Comparison of ENCODE assay signal across 16 mouse cellular contexts in the genomic region with DNA sequence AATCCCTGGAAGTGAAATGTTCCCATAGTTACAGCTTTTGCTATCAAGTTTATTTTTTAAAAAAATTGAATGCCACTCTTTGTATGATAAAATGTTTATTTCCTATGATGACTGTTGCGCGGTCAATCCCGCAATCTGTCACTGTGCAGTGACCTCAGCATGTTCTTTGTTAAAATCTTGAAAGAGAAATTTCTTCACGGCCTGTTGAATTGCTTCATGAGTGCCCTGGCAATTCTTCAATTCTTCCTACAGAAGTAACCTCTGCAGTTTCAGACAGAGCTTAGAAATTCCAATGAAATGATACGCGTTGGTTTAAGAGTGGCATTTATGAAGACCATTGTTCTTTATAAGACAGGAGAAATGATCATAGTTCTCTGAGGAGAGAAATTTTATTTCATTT.
"Had no signal": no experiment of that assay in that cellular context is flagged by ENCODE, and none has a peak within 500 bp of the region (broad histone marks: within the 10 kb centered on the region; RNA-seq: fewer than 3 reads in every experiment).

No protein-coding gene starts in this region.

- H3K27ac ChIP-seq: layer of hippocampus, adult 2 months; limb, embryonic 12.5 days; liver, embryonic 13.5 days; lung, embryonic 15.5 days; macrophage; midbrain, embryonic 12.5 days; neural tube, embryonic 12.5 days had no signal

- H3K4me2 ChIP-seq: limb, embryonic 12.5 days; liver, embryonic 13.5 days; lung, embryonic 15.5 days; midbrain, embryonic 12.5 days; neural tube, embryonic 12.5 days had no signal

- DNase-seq: kidney, postnatal 10 days; kidney, postnatal 4 days; liver; liver, embryonic 13.5 days; liver, postnatal 0 days; lung, postnatal 14 days; right cerebral cortex, adult 18-20 months; right cerebral cortex, postnatal 25 days; thymus, postnatal 4 days had no signal

- ATAC-seq: liver, postnatal 0 days had no signal

- H3K4me1 ChIP-seq: limb, embryonic 12.5 days; liver, embryonic 13.5 days; lung, embryonic 15.5 days; megakaryocyte, embryonic 14.5 days; midbrain, embryonic 12.5 days; neural tube, embryonic 12.5 days had no signal

- H3K9ac ChIP-seq: limb, embryonic 12.5 days; liver, embryonic 13.5 days; liver, postnatal 0 days; lung, embryonic 15.5 days; midbrain, embryonic 12.5 days; neural tube, embryonic 12.5 days had no signal

- H3K9me3 ChIP-seq: limb, embryonic 12.5 days; liver, embryonic 13.5 days; lung, embryonic 15.5 days; megakaryocyte, embryonic 14.5 days; midbrain, embryonic 12.5 days; neural tube, embryonic 12.5 days had no signal

- H3K27me3 ChIP-seq: limb, embryonic 12.5 days; liver, embryonic 13.5 days; lung, embryonic 15.5 days; megakaryocyte, embryonic 14.5 days; midbrain, embryonic 12.5 days; neural tube, embryonic 12.5 days had no signal

- H3K36me3 ChIP-seq: limb, embryonic 12.5 days; liver, embryonic 13.5 days; lung, embryonic 15.5 days; midbrain, embryonic 12.5 days; neural tube, embryonic 12.5 days had no signal

- H3K4me3 ChIP-seq: layer of hippocampus, adult 2 months; limb, embryonic 12.5 days; liver, embryonic 13.5 days; lung, embryonic 15.5 days; megakaryocyte, embryonic 14.5 days; midbrain, embryonic 12.5 days; neural tube, embryonic 12.5 days had no signal
